Mouse (Mus musculus) cerebellum, adult (tissue): ENCODE results near the gene Mob3a.
A peak's percentile ranks its signal among the peaks of the same experiment; 100 is the strongest.

Source experiments
- ATAC-seq: cut with Nextera tagmentation; 2 replicates; pipeline ENCODE4 v1.9.2; 2017; ENCODE audit warnings: mild to moderate bottlenecking, moderate library complexity, mixed read lengths; ENCODE audit not compliant: insufficient number of reproducible peaks, low FRiP score, low TSS enrichment

Gene Mob3a

DNA sequence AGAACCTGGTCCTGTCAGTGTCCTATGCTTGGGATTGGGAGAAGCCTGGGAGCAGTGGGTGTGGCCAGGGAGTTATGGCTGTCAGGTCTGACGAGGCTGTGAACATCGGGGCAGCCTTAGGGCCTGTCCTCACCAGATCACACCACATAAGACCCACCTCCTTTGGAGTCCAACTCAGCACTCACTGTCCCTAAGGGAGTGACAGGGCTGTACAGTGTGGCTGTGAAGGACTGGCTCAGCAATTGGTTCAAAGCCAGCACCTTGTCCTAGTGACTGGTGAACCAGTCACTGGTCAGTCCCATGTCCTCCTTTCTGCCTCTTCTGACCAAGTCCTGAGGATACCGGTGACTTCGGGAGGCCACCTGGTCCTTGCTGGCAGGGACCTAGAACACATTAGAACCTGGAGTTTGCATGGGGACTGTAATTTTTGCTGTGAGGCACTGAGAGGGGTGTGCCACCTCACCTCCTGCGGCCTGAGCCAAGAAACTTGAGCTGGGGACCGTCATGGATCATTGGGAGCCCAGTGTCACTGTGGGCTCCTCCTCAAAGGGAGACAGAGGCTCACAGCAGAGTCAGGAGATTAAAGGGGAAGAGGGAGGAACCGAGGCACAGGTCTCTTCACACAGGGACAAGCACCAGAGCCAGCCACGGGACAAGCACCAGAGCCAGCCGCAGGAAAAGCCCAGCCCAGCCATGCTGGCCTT is 22.1 kb downstream of the Mob3a start:
- no peak for ATAC-seq

DNA sequence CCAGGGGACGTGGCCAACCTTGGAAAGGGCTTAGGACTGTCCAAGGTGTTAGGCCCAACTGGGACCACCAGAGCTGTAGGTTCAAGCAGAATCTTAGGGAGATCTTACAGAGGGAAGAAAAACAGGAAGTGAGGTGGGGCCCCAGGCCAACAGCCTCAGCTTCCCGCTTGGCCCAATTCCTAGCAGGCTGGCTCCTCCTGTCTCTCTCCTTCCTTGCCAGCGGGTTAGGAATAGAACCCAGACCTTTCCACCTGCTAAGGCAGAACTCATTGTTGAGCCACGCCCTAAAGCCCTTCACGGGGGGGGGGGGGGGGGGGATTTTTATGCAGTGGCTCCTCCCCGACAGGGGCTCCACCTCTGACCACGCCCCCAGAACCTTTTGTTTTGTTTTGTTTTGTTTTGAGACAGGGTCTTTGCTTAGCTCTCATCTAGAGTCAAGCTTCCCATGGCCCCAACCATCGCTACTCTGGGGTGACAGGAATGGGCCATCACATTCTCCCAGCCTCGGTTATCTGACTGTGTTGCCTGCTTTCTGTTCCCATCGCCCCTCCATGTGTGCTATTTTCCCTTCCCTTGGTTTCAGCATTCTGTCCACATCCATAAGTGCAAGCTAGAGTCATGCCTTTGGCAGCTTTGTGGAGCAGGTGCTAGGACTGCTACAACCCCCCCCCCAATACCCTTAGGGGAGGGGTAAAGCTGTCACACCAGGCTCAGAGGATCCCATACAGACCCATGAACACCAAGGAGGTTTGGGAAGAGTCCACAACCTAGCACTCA is 23.0 kb downstream of the Mob3a start:
- no peak for ATAC-seq

- ATAC-seq: peak; percentile 5; the same call in 1 of the 2 replicates
Measured at GRCm38 (mm10) chr10:80677942-80678436, 23.8 kb downstream of the Mob3a start, which contains the start of gene Mknk2. Mknk2 (minus strand) TSS chr10:80678112.

DNA sequence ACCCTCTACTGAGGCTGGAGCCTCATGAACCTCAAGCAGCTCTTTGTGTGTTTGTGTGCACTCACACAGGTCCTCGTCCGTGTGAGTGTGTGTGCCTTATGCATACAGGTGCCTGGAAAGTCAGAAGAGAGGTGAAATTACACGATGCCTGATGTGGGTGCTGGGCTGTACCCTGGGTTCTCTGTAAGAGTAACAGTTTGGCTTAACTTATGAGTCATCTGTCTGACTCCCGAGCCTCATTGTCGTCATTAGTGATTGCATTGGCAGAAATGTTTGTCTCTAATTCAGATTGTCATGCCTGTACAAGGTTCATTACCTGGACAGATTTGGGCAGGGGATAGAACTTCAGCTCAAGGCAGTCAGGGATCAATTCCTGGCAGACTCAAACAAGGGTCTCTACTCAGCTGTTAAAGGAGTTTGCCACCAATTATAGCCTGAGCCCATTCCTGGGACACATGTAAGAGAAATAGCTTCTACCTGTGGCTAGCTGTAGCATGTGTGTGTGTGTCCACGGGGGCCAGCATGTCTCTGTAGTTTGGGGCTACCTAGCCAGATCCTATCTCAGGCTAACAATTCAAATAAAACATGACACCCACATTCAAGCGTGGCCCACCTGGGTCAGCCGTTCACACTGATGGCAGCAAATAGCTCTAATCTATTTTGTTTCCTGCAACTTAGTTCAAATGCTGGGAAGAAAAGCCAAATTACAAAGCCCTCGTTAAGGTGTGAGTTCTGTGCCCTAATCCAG is 24.5 kb downstream of the Mob3a start:
- ATAC-seq: no peak

GRCm38 (mm10) chr10:80676198-80676928 is 25.4 kb downstream of the Mob3a start:
- ATAC-seq: peak; percentile 76

- peak; percentile 2; the same call in 1 of the 2 replicates for ATAC-seq
Measured at GRCm38 (mm10) chr10:80675405-80676197, 26.2 kb downstream of the Mob3a start.

DNA sequence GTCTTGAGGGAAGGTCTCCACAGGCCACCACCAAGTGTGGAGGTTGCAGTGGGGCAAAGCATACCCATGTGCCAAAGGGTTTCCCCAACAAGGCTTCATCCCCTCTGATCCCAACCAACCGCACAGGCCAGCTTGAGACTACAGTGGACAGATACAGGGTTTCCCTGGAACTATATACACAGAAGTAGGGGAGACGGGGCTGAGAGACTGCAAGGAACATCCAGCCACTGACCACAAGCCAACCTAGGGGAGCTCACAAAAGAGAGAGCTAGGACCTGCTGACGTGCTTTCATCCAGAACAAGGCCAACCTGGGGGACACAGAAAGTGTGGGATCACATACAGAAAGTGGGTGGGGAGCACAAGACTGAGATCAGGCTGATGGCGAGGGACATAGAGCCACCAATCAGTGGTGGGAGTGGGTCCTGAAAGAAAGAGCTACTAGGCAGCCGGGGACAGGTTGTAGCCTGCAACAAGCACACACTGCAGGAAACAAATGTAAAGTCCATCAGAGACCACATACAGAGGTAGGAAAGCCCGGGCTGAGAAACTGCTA is 26.8 kb downstream of the Mob3a start:
- no peak for ATAC-seq

GRCm38 (mm10) chr10:80674161-80674711 is 27.5 kb downstream of the Mob3a start:
- ATAC-seq: no peak

DNA sequence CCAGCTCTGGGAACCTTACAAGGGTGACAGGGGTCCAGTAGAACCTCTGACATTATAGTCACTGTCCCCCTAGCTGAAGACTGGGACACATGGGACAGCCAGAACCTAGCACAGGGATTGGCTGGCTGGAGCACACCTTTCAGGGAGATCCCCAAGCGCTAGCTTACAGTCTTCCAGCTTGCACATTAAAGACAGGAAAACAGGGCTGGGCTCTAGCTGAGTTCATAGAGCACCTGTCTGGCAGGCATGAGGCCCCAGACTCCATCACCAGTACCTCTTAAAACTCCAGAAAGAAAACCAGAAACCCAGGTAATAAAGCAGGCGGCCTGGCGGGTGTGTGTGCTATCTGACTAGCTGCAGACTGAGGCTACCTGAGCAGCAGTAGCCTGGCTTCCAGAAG is 28.1 kb downstream of the Mob3a start:
- no peak for ATAC-seq

- ATAC-seq: no peak
Measured at GRCm38 (mm10) chr10:80671936-80672690, 29.7 kb downstream of the Mob3a start.

GRCm38 (mm10) chr10:80671251-80671650 is 30.5 kb downstream of the Mob3a start:
- no peak for ATAC-seq

GRCm38 (mm10) chr10:80670531-80670930 is 31.2 kb downstream of the Mob3a start:
- no peak for ATAC-seq

DNA sequence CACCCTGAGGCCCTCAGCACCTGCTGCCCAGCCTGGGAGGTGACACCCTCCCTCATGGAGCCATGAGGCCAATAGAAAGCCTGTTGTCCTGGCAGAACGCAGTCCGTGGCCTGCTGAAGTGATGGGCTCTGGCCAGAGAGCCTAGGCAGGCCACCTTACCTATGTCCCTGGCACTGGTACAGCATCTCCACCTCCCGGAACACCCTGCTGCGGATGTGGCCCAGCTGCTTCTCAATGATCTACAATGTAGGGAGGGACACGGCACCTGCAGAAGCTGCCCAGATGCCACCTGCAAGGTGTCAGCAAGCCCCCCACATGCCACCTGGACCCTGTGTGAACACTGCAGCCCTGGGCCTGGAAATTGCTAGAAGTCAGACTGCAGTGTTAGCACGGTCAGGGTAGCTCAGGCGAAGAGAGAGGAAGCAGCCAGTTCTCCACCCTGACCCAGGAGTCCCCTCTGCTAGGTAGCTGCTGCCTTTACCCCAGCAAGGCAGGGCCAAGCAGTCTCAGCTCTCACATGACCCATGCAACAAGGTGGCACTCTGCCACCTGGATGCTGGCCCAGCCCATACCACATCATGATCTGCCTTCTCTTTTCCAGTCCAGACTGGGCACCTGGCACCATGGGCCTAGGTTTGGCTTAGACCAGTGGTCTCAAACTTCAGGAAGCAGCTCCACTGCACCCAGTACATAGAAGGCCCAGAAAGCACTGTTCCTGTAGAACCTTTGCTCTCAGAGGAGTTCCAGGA is 31.9 kb downstream of the Mob3a start:
- no peak for ATAC-seq

- no peak for ATAC-seq
Measured at GRCm38 (mm10) chr10:80669018-80669417, 32.8 kb downstream of the Mob3a start.

DNA sequence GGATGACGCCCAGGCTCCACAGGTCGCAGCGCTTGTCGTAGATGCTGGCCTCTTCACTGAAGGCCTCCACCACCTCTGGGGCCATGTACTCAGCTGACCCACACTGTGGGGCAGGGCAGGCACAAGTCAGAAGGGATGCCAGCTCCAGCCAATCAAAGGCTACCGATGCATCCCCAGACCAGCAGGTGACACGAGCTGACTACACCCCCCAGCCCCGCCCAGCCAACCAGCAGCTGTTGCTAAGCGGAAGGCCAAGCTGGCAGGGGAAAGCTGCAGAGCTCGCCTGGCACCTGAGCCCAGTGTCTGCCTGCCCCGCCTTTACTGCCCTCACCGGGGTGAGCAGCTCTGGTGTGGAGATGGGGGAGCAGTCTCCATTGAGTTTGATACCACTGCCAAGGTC is 33.2 kb downstream of the Mob3a start:
- no peak for ATAC-seq

DNA sequence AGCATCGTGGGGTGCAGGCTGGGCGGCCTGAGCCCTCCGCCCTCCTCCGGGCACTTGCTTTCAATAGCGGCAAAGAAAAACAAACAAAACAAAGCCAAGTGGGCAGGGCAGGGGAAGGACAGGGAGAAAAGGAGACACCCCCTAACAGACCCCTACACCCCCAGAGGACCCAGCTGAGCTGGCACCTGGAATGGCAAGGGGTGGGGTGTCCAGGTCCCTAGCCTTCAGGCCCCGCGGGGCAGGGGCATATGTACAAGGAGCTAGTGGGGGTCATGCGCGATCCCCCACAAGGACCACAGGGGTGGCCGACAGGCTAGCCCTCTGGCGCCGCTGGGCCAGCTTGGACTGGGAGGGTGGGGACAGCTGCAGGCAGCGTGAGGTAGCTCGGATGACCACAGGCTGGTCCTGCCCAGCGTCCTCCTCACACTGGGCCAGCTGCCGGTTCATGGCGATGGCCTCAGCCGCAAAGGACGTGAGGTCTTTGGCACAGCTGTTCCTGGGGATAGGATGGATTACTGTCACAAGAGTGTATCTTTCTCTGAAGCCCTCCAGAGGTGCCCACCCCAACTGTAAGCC is 34.9 kb downstream of the Mob3a start:
- no peak for ATAC-seq
